ENCODE assay signal across 8 mouse cellular contexts in the genomic region with DNA sequence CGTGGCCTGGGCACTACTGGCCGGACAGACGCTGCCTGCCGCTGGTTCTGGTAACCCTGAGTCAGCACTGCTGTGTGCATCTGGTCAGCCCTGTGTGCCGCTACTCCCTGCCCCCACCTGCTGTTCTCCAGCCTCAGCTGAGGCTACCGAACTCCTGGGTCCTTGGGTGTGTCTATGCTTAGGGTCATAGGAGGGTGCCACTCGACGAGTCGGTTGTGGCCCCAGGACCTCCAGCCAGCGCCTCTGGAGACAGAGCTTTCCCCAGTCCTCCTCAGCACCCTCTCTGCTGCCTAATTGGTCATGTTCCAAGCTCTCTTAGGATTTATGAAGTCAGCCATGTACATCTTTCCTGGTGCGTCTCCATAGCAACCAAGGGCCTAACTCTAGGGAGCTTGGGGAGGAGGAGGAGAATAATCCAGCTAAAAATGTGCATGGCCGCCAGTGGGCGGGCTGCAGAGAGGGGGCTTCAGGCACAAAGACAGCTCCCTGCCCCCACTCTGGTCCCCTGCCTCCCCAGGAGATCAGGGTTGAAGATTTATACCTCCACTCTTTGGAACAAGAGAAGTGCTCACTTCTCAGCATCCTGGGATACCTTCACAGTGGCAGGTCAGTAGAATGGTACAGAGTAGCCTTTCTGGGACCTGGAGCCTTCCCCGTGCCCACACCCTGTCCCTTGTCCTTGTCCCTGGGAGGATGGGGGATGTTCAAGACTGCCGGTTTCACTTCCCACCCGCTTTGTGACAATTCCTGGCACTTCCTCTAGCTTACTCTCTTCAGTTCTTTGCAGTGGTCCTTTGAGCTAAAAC. TPM values are rescaled to one million over a fixed set of nuclear protein-coding genes. Genes with fewer than 3 reads are reported as not detected.
DNase-seq lines count a peak whose midpoint lies in the region; ATAC-seq and TF ChIP-seq lines count a peak whose summit lies in the region.

No protein-coding gene starts in this region.

- no peak for DNase-seq in kidney, adult 18-20 months
- peak; percentile 81 for DNase-seq in embryonic facial prominence, embryonic 14.5 days (ENCODE audit: low spot score)
- DNase-seq in hindbrain, embryonic 11.5 days (ENCODE audit: low spot score): peak; percentile 64
- DNase-seq in left cerebral cortex, postnatal 10 days (ENCODE audit: extremely low spot score in 1 of 2, low spot score in 2 of 2): peak; percentile 69 to 78
- DNase-seq in ovary, postnatal 10 days (ENCODE audit: low spot score): no peak
- no peak for DNase-seq in thymus, adult 2 months

- ATAC-seq in kidney, embryonic 14.5 days (ENCODE audit: low FRiP score, low TSS enrichment): peak; percentile 13; the same call in 1 of the 2 replicates
- ATAC-seq in embryonic facial prominence, embryonic 14.5 days (ENCODE audit: low read depth): peak; percentile 34
- ATAC-seq in hindbrain, embryonic 11.5 days (ENCODE audit: low FRiP score): peak; percentile 61

- no peak overlapping the region for H3K4me3 ChIP-seq in kidney, embryonic 14.5 days (ENCODE audit: low read length)
- H3K4me3 ChIP-seq in embryonic facial prominence, embryonic 14.5 days (ENCODE audit: low read depth, low read length): no peak overlapping the region
- H3K4me3 ChIP-seq in hindbrain, embryonic 11.5 days (ENCODE audit: low read depth, low read length): no peak overlapping the region
- no peak overlapping the region for H3K4me3 ChIP-seq in myocyte
- H3K4me3 ChIP-seq in thymus, adult 2 months (ENCODE audit: control insufficient read depth, insufficient read depth, low read length): no peak overlapping the region

- H3K27me3 ChIP-seq in kidney, embryonic 14.5 days (ENCODE audit: control insufficient read depth, insufficient read depth, low read length): no peaks in the 10 kb centered on the region
- no peaks in the 10 kb centered on the region for H3K27me3 ChIP-seq in embryonic facial prominence, embryonic 14.5 days (replicated peaks; ENCODE audit: control insufficient read depth, insufficient read depth, low read length)
- H3K27me3 ChIP-seq in hindbrain, embryonic 11.5 days (ENCODE audit: control insufficient read depth, insufficient read depth, low read length): no peaks in the 10 kb centered on the region
- no peaks in the 10 kb centered on the region for H3K27me3 ChIP-seq in myocyte (ENCODE audit: control insufficient read depth, insufficient read depth, insufficient read length)
- no peaks in the 10 kb centered on the region for H3K27me3 ChIP-seq in thymus, adult 2 months (ENCODE audit: control insufficient read depth, insufficient read depth, low read length)

- no peak for TF ChIP-seq CTCF in thymus, adult 2 months (IDR thresholded peaks at IDR 0.05; ENCODE audit: borderline replicate concordance, control insufficient read depth, extremely low read depth, insufficient read depth, low read length, poor library complexity)

- peak overlapping the region; percentile 77 for H3K27ac ChIP-seq in kidney, embryonic 14.5 days (ENCODE audit: low read depth, low read length)
- H3K27ac ChIP-seq in embryonic facial prominence, embryonic 14.5 days (replicated peaks; ENCODE audit: low read depth, low read length): 0 out of 2 replicates have a peak overlapping the region, but pooled peaks have one; percentile 29
- H3K27ac ChIP-seq in hindbrain, embryonic 11.5 days (ENCODE audit: low read depth, low read length): peak overlapping the region; percentile 58
- no peak overlapping the region for H3K27ac ChIP-seq in thymus, adult 2 months (ENCODE audit: control insufficient read depth, insufficient read depth, low read length)

- 40% methylated on average over 16 of the region's 16 CpGs for WGBS in kidney, embryonic 14.5 days
- 52% methylated on average over 15 of the region's 16 CpGs for WGBS in embryonic facial prominence, embryonic 14.5 days
- 56% methylated on average over 16 of the region's 16 CpGs for WGBS in hindbrain, embryonic 11.5 days
- WGBS in thymus, adult 2 months: 96% methylated on average over 16 of the region's 16 CpGs

- H3K4me1 ChIP-seq in kidney, embryonic 14.5 days (ENCODE audit: control insufficient read depth, insufficient read depth, low read length): peaks cover 52% of the 10 kb centered on the region
- H3K4me1 ChIP-seq in embryonic facial prominence, embryonic 14.5 days (ENCODE audit: control insufficient read depth, insufficient read depth, low read length): peaks cover 38% of the 10 kb centered on the region
- peaks cover 15% of the 10 kb centered on the region for H3K4me1 ChIP-seq in hindbrain, embryonic 11.5 days (replicated peaks; ENCODE audit: control insufficient read depth, insufficient read depth, low read length)
- peaks cover 16% of the 10 kb centered on the region for H3K4me1 ChIP-seq in thymus, adult 2 months (replicated peaks; ENCODE audit: control insufficient read depth, insufficient read depth, low read length)

- H3K9ac ChIP-seq in kidney, embryonic 14.5 days (ENCODE audit: low read depth, low read length): no peak overlapping the region
- H3K9ac ChIP-seq in embryonic facial prominence, embryonic 14.5 days (ENCODE audit: low read depth, low read length): no peak overlapping the region
- no peak overlapping the region for H3K9ac ChIP-seq in hindbrain, embryonic 11.5 days (ENCODE audit: low read depth, low read length)

- no peaks in the 10 kb centered on the region for H3K9me3 ChIP-seq in kidney, embryonic 14.5 days (ENCODE audit: control insufficient read depth, low read length)
- no peaks in the 10 kb centered on the region for H3K9me3 ChIP-seq in embryonic facial prominence, embryonic 14.5 days (ENCODE audit: control insufficient read depth, low read length)
- H3K9me3 ChIP-seq in hindbrain, embryonic 11.5 days (ENCODE audit: control insufficient read depth, low read length): no peaks in the 10 kb centered on the region

- no peak for TF ChIP-seq POLR2A in myocyte (IDR thresholded peaks at IDR 0.05; ENCODE audit: insufficient read length, low read depth)
- no peak for TF ChIP-seq POLR2A in thymus, adult 2 months (IDR thresholded peaks at IDR 0.05; ENCODE audit: control insufficient read depth, extremely low read depth, insufficient read depth, low read length, poor library complexity)

- H3K36me3 ChIP-seq in kidney, embryonic 14.5 days (ENCODE audit: control insufficient read depth, insufficient read depth, low read length): no peaks in the 10 kb centered on the region
- no peaks in the 10 kb centered on the region for H3K36me3 ChIP-seq in embryonic facial prominence, embryonic 14.5 days (ENCODE audit: control insufficient read depth, insufficient read depth, low read length)
- no peaks in the 10 kb centered on the region for H3K36me3 ChIP-seq in hindbrain, embryonic 11.5 days (ENCODE audit: control insufficient read depth, insufficient read depth, low read length)
- H3K36me3 ChIP-seq in myocyte (ENCODE audit: control insufficient read depth, insufficient read depth): no peaks in the 10 kb centered on the region
- peaks cover 4% of the 10 kb centered on the region; the same call in 1 of the 2 replicates for H3K36me3 ChIP-seq in thymus, adult 2 months (ENCODE audit: control insufficient read depth, insufficient read depth, low read length)

- no peaks in the 10 kb centered on the region for H3K79me2 ChIP-seq in myocyte (ENCODE audit: control insufficient read depth, insufficient read depth)

- intact Hi-C loops in left cerebral cortex, postnatal 10 days (cut with DNase I): loop anchor here (5.0 kb wide), 1 partner anchor 49 kb away; a partner anchor contains a TSS

- H3K4me2 ChIP-seq in kidney, embryonic 14.5 days (replicated peaks; ENCODE audit: low read depth, low read length): no peak overlapping the region
- H3K4me2 ChIP-seq in embryonic facial prominence, embryonic 14.5 days (ENCODE audit: low read depth, low read length): no peak overlapping the region
- no peak overlapping the region for H3K4me2 ChIP-seq in hindbrain, embryonic 11.5 days (replicated peaks; ENCODE audit: low read depth, low read length)
- no peak overlapping the region for H3K4me2 ChIP-seq in myocyte (ENCODE audit: low read depth)

- no peak overlapping the region for H3ac ChIP-seq in myocyte (ENCODE audit: control insufficient read depth, insufficient read length)

TF ChIP-seq in myocyte, 11 proteins besides CTCF, POLR2A, EP300 and RAD21:
- no peak for TF ChIP-seq TCF3 (IDR thresholded peaks at IDR 0.05; ENCODE audit: insufficient read length, low read depth)
- peak in 1 of 3 experiments; percentile 47 for TF ChIP-seq MYOD1 (IDR thresholded peaks at IDR 0.05; ENCODE audit: control insufficient read depth in 1 of 3, insufficient read length in 2 of 3, low read depth in 2 of 3)
- no peak for TF ChIP-seq REST (IDR thresholded peaks at IDR 0.05; ENCODE audit: insufficient read depth, insufficient read length)
- peak in 2 of 3 experiments; percentile 10 to 39 for TF ChIP-seq MYOG (IDR thresholded peaks at IDR 0.05; ENCODE audit: control insufficient read depth in 1 of 3, insufficient read depth in 1 of 3, insufficient read length in 2 of 3, low read depth in 2 of 3)

RNA-seq across cellular contexts. Expression of a gene that starts 49.0 kb away (rescaled TPM):
- polyA plus RNA-seq in kidney, embryonic 14.5 days (2014; fragmentation: Nextera tagmentation; extraction: Ambion mirVana): 0.51 TPM in 1 of 2 replicates, not detected in the other
- polyA plus RNA-seq in embryonic facial prominence, embryonic 14.5 days (2014; fragmentation: Nextera tagmentation; extraction: Ambion mirVana): not detected in 2 replicates
- not detected in 2 replicates for polyA plus RNA-seq in hindbrain, embryonic 11.5 days (2014; fragmentation: Nextera tagmentation; extraction: Ambion mirVana)
- under 1 TPM in 1 of 2 experiments, not detected in 1; 0.56 TPM for total RNA-seq in left cerebral cortex, postnatal 10 days (2021)
- not detected for polyA plus RNA-seq in myocyte (2012; fragmentation: generic; extraction: Trizol)
- 0.24 TPM in 1 of 2 replicates, not detected in the other for polyA plus RNA-seq in thymus, adult 2 months (2012; rRNA removed)

Comparison
In these comparisons a context has a peak if more than half of its experiments do, and no peak if none do; other contexts are left out.
1. DNase-seq: peak in embryonic facial prominence, embryonic 14.5 days (single experiment), hindbrain, embryonic 11.5 days (single experiment) and left cerebral cortex, postnatal 10 days (2 of 2); none in kidney, adult 18-20 months (single experiment), ovary, postnatal 10 days (single experiment) and thymus, adult 2 months (single experiment).
2. Peak in every context shown above with its lines, with median percentiles within 50 percentile points of each other: ATAC-seq.